Mouse (Mus musculus): Measurements from ENCODE around the gene Opcml. TPM values are rescaled to one million over a fixed set of nuclear protein-coding genes. Genes with fewer than 3 reads are reported as not detected.

The Opcml gene
- polyA plus RNA-seq, 1 experiment from 2014 or later, result 7.6 TPM

- H3K27ac ChIP-seq (ENCODE audit: low read length), result no peak overlapping the region
- H3K27me3 ChIP-seq (ENCODE audit: control insufficient read depth, insufficient read depth, low read length), result no peaks in the 10 kb centered on the region
- H3K9ac ChIP-seq (replicated peaks; ENCODE audit: low read depth, low read length), result no peak overlapping the region
- no peaks in the 10 kb centered on the region for H3K4me1 ChIP-seq (ENCODE audit: control insufficient read depth, insufficient read depth, low read length)
- no peak overlapping the region for H3K4me3 ChIP-seq (ENCODE audit: low read depth, low read length)
- no peaks in the 10 kb centered on the region for H3K36me3 ChIP-seq (ENCODE audit: control insufficient read depth, insufficient read depth, low read length)
- no peaks in the 10 kb centered on the region for H3K9me3 ChIP-seq (ENCODE audit: control insufficient read depth, low read depth, low read length)
- no peak for ATAC-seq (ENCODE audit: insufficient number of reproducible peaks, insufficient read depth, low FRiP score, low read depth)
- H3K4me2 ChIP-seq (replicated peaks; ENCODE audit: low read depth, low read length), result no peak overlapping the region
- 74% methylated on average over 3 of the region's 3 CpGs for WGBS
Measured at GRCm38 (mm10) chr9:28744771-28745170, 954.2 kb downstream of the Opcml start.

GRCm38 (mm10) chr9:28748902-28749301, 958.3 kb downstream of the Opcml start:
- Histone ChIP-seq H3K4me1 (ENCODE audit: control insufficient read depth, insufficient read depth, low read length) (no peaks in the 10 kb centered on the region), H3K9me3 (ENCODE audit: control insufficient read depth, low read depth, low read length) (no peaks in the 10 kb centered on the region), H3K4me2 (replicated peaks; ENCODE audit: low read depth, low read length) (no peak overlapping the region), H3K9ac (replicated peaks; ENCODE audit: low read depth, low read length) (no peak overlapping the region), H3K36me3 (ENCODE audit: control insufficient read depth, insufficient read depth, low read length) (no peaks in the 10 kb centered on the region), H3K4me3 (ENCODE audit: low read depth, low read length) (no peak overlapping the region), H3K27me3 (ENCODE audit: control insufficient read depth, insufficient read depth, low read length) (no peaks in the 10 kb centered on the region), H3K27ac (ENCODE audit: low read length) (no peak overlapping the region)
- WGBS, result 83% methylated on average over 2 of the region's 2 CpGs
- no peak for ATAC-seq (ENCODE audit: insufficient number of reproducible peaks, insufficient read depth, low FRiP score, low read depth)

- Histone ChIP-seq H3K4me2 (replicated peaks; ENCODE audit: low read depth, low read length) (no peak overlapping the region), H3K27me3 (ENCODE audit: control insufficient read depth, insufficient read depth, low read length) (no peaks in the 10 kb centered on the region), H3K27ac (ENCODE audit: low read length) (no peak overlapping the region), H3K9me3 (ENCODE audit: control insufficient read depth, low read depth, low read length) (no peaks in the 10 kb centered on the region), H3K4me3 (ENCODE audit: low read depth, low read length) (no peak overlapping the region), H3K4me1 (ENCODE audit: control insufficient read depth, insufficient read depth, low read length) (no peaks in the 10 kb centered on the region), H3K9ac (replicated peaks; ENCODE audit: low read depth, low read length) (no peak overlapping the region), H3K36me3 (ENCODE audit: control insufficient read depth, insufficient read depth, low read length) (no peaks in the 10 kb centered on the region)
- ATAC-seq (ENCODE audit: insufficient number of reproducible peaks, insufficient read depth, low FRiP score, low read depth), result no peak
- WGBS, result 60% methylated on average over 5 of the region's 5 CpGs
Measured at GRCm38 (mm10) chr9:28752908-28753307, 962.3 kb downstream of the Opcml start.

GRCm38 (mm10) chr9:28756841-28757451, 966.4 kb downstream of the Opcml start:
- no peak overlapping the region for H3K27ac ChIP-seq (ENCODE audit: low read length)
- no peaks in the 10 kb centered on the region for H3K9me3 ChIP-seq (ENCODE audit: control insufficient read depth, low read depth, low read length)
- no peak overlapping the region for H3K9ac ChIP-seq (replicated peaks; ENCODE audit: low read depth, low read length)
- no peaks in the 10 kb centered on the region for H3K36me3 ChIP-seq (ENCODE audit: control insufficient read depth, insufficient read depth, low read length)
- H3K4me2 ChIP-seq (replicated peaks; ENCODE audit: low read depth, low read length), result no peak overlapping the region
- ATAC-seq (ENCODE audit: insufficient number of reproducible peaks, insufficient read depth, low FRiP score, low read depth), result no peak
- H3K4me1 ChIP-seq (ENCODE audit: control insufficient read depth, insufficient read depth, low read length), result no peaks in the 10 kb centered on the region
- H3K27me3 ChIP-seq (ENCODE audit: control insufficient read depth, insufficient read depth, low read length), result no peaks in the 10 kb centered on the region
- no peak overlapping the region for H3K4me3 ChIP-seq (ENCODE audit: low read depth, low read length)
- WGBS, result 67% methylated on average over 4 of the region's 4 CpGs

GRCm38 (mm10) chr9:28761460-28761859, 970.9 kb downstream of the Opcml start:
- WGBS, result 83% methylated on average over 4 of the region's 4 CpGs
- ATAC-seq (ENCODE audit: insufficient number of reproducible peaks, insufficient read depth, low FRiP score, low read depth), result no peak
- no peaks in the 10 kb centered on the region for H3K4me1 ChIP-seq (ENCODE audit: control insufficient read depth, insufficient read depth, low read length)
- no peak overlapping the region for H3K4me2 ChIP-seq (replicated peaks; ENCODE audit: low read depth, low read length)
- H3K27ac ChIP-seq (ENCODE audit: low read length), result no peak overlapping the region
- no peak overlapping the region for H3K9ac ChIP-seq (replicated peaks; ENCODE audit: low read depth, low read length)
- H3K36me3 ChIP-seq (ENCODE audit: control insufficient read depth, insufficient read depth, low read length), result no peaks in the 10 kb centered on the region
- H3K27me3 ChIP-seq (ENCODE audit: control insufficient read depth, insufficient read depth, low read length), result no peaks in the 10 kb centered on the region
- H3K4me3 ChIP-seq (ENCODE audit: low read depth, low read length), result no peak overlapping the region
- H3K9me3 ChIP-seq (ENCODE audit: control insufficient read depth, low read depth, low read length), result no peaks in the 10 kb centered on the region

- Histone ChIP-seq H3K36me3 (ENCODE audit: control insufficient read depth, insufficient read depth, low read length) (no peaks in the 10 kb centered on the region), H3K27me3 (ENCODE audit: control insufficient read depth, insufficient read depth, low read length) (no peaks in the 10 kb centered on the region), H3K9ac (replicated peaks; ENCODE audit: low read depth, low read length) (no peak overlapping the region), H3K9me3 (ENCODE audit: control insufficient read depth, low read depth, low read length) (no peaks in the 10 kb centered on the region), H3K4me2 (replicated peaks; ENCODE audit: low read depth, low read length) (no peak overlapping the region), H3K4me3 (ENCODE audit: low read depth, low read length) (no peak overlapping the region), H3K27ac (ENCODE audit: low read length) (no peak overlapping the region), H3K4me1 (ENCODE audit: control insufficient read depth, insufficient read depth, low read length) (no peaks in the 10 kb centered on the region)
- ATAC-seq (ENCODE audit: insufficient number of reproducible peaks, insufficient read depth, low FRiP score, low read depth), result no peak
- WGBS, result 87% methylated on average over 1 of the region's 1 CpGs
Measured at GRCm38 (mm10) chr9:28764149-28764548, 973.6 kb downstream of the Opcml start.

GRCm38 (mm10) chr9:28776517-28777503, 986.2 kb downstream of the Opcml start:
- no peak overlapping the region for H3K4me2 ChIP-seq (replicated peaks; ENCODE audit: low read depth, low read length)
- no peaks in the 10 kb centered on the region for H3K36me3 ChIP-seq (ENCODE audit: control insufficient read depth, insufficient read depth, low read length)
- no peaks in the 10 kb centered on the region for H3K9me3 ChIP-seq (ENCODE audit: control insufficient read depth, low read depth, low read length)
- no peak overlapping the region for H3K9ac ChIP-seq (replicated peaks; ENCODE audit: low read depth, low read length)
- no peak for ATAC-seq (ENCODE audit: insufficient number of reproducible peaks, insufficient read depth, low FRiP score, low read depth)
- no peaks in the 10 kb centered on the region for H3K27me3 ChIP-seq (ENCODE audit: control insufficient read depth, insufficient read depth, low read length)
- no peak overlapping the region for H3K4me3 ChIP-seq (ENCODE audit: low read depth, low read length)
- H3K4me1 ChIP-seq (ENCODE audit: control insufficient read depth, insufficient read depth, low read length), result no peaks in the 10 kb centered on the region
- WGBS, result 61% methylated on average over 10 of the region's 10 CpGs
- no peak overlapping the region for H3K27ac ChIP-seq (ENCODE audit: low read length)

GRCm38 (mm10) chr9:28783834-28784233, 993.3 kb downstream of the Opcml start:
- Histone ChIP-seq H3K9me3 (ENCODE audit: control insufficient read depth, low read depth, low read length) (no peaks in the 10 kb centered on the region), H3K4me2 (replicated peaks; ENCODE audit: low read depth, low read length) (no peak overlapping the region), H3K27me3 (ENCODE audit: control insufficient read depth, insufficient read depth, low read length) (no peaks in the 10 kb centered on the region), H3K27ac (ENCODE audit: low read length) (no peak overlapping the region), H3K36me3 (ENCODE audit: control insufficient read depth, insufficient read depth, low read length) (no peaks in the 10 kb centered on the region), H3K9ac (replicated peaks; ENCODE audit: low read depth, low read length) (no peak overlapping the region), H3K4me3 (ENCODE audit: low read depth, low read length) (no peak overlapping the region), H3K4me1 (ENCODE audit: control insufficient read depth, insufficient read depth, low read length) (no peaks in the 10 kb centered on the region)
- 57% methylated on average over 4 of the region's 4 CpGs for WGBS
- no peak for ATAC-seq (ENCODE audit: insufficient number of reproducible peaks, insufficient read depth, low FRiP score, low read depth)

Data from stomach, embryonic 14.5 days (tissue).